Mouse (Mus musculus) neural tube, embryonic 15.5 days (tissue): ENCODE measurements around the gene Anks1b. TPM values are rescaled to one million over a fixed set of nuclear protein-coding genes. Genes with fewer than 3 reads are reported as not detected.
A peak's percentile ranks its signal among the peaks of the same experiment; 100 is the strongest.

Experiments
- ATAC-seq: fragments of 200-750 bp; cut with Nextera tagmentation; 2 replicates; pipeline ENCODE4 v1.8.0; 2017; ENCODE audit warnings: mild to moderate bottlenecking, moderate TSS enrichment, moderate library complexity; ENCODE audit not compliant: low FRiP score
- H3K27ac ChIP-seq: fragments of 300-500 bp; sonication (generic); replicated peaks from 2 replicates; pipeline ENCODE4 v1.5.1; 2015; ENCODE audit warnings: mild to moderate bottlenecking, inconsistent platforms
- H3K27me3 ChIP-seq: fragments of 300-500 bp; sonication (generic); replicated peaks from 2 replicates; pipeline ENCODE4 v1.6.1; 2015; ENCODE audit warnings: inconsistent platforms
- H3K36me3 ChIP-seq: fragments of 300-500 bp; sonication (generic); 2 replicates; pipeline ENCODE4 v1.6.1; 2015; ENCODE audit warnings: inconsistent platforms
- H3K4me1 ChIP-seq: fragments of 300-500 bp; sonication (generic); 2 replicates; pipeline ENCODE4 v1.6.1; 2015; ENCODE audit warnings: inconsistent platforms
- H3K4me2 ChIP-seq: fragments of 300-500 bp; sonication (generic); 2 replicates; pipeline ENCODE4 v1.6.1; 2015; ENCODE audit warnings: inconsistent platforms, mild to moderate bottlenecking, moderate library complexity
- H3K4me3 ChIP-seq: fragments of 300-500 bp; sonication (generic); replicated peaks from 2 replicates; pipeline ENCODE4 v1.5.1; 2015; ENCODE audit warnings: mild to moderate bottlenecking, inconsistent platforms
- H3K9ac ChIP-seq: fragments of 300-500 bp; sonication (generic); replicated peaks from 2 replicates; pipeline ENCODE4 v1.6.1; 2015; ENCODE audit warnings: mild to moderate bottlenecking, inconsistent platforms
- H3K9me3 ChIP-seq: fragments of 300-500 bp; sonication (generic); replicated peaks from 2 replicates; pipeline ENCODE4 v1.6.1; 2016; ENCODE audit warnings: inconsistent platforms
- WGBS: fragments of 180-500 bp; shearing (Covaris S2); methylation state at CpG from one replicate; pipeline ENCODE4 v1.1.7; 2015; ENCODE audit warnings: mixed read lengths; 5-methylcytosine and 5-hydroxymethylcytosine counted together
- polyA plus RNA-seq: library from polyadenylated mRNA; unstranded; fragments of >200 nt; fragmentation: Nextera tagmentation; extraction: Ambion mirVana; gene quantifications from 2 replicates; pipeline ENCODE4 v1.2.1, GENCODE M21; 2015

Anks1b gene
- polyA plus RNA-seq, 1 experiment from 2014 or later = 76.0 TPM

- no peak overlapping the region for H3K9ac ChIP-seq
- WGBS = 80% methylated on average over 5 of the region's 5 CpGs
- peaks cover 13% of the 10 kb centered on the region for H3K4me1 ChIP-seq
- H3K4me3 ChIP-seq = no peak overlapping the region
- H3K27me3 ChIP-seq = no peaks in the 10 kb centered on the region
- peak overlapping the region; percentile 52 for H3K4me2 ChIP-seq
- peak; percentile 14; the same call in 1 of the 2 replicates for ATAC-seq
- H3K27ac ChIP-seq = 0 out of 2 replicates have a peak overlapping the region, but pooled peaks have one; percentile 30
- H3K36me3 ChIP-seq = no peaks in the 10 kb centered on the region
- H3K9me3 ChIP-seq = no peaks in the 10 kb centered on the region
These were observed 558.2 kb downstream of the Anks1b start for GRCm38 (mm10) chr10:90431527-90431926.

- peak overlapping the region; percentile 20 for H3K4me3 ChIP-seq
- no peaks in the 10 kb centered on the region for H3K36me3 ChIP-seq
- 28% methylated on average over 9 of the region's 9 CpGs for WGBS
- peak overlapping the region; percentile 52 for H3K4me2 ChIP-seq
- ATAC-seq = peak; percentile 76
- peak overlapping the region; percentile 30; the same call in 1 of the 2 replicates for H3K27ac ChIP-seq
- H3K9ac ChIP-seq = no peak overlapping the region
- no peaks in the 10 kb centered on the region for H3K9me3 ChIP-seq
- H3K27me3 ChIP-seq = no peaks in the 10 kb centered on the region
- H3K4me1 ChIP-seq = peaks cover 13% of the 10 kb centered on the region
These were observed 558.7 kb downstream of the Anks1b start for GRCm38 (mm10) chr10:90431974-90432373.

GRCm38 (mm10) chr10:90432479-90432878 lies 559.2 kb downstream of the Anks1b start:
- Histone ChIP-seq H3K27ac (0 out of 2 replicates have a peak overlapping the region, but pooled peaks have one; percentile 30), H3K36me3 (no peaks in the 10 kb centered on the region), H3K4me2 (peak overlapping the region; percentile 52), H3K9ac (no peak overlapping the region), H3K9me3 (no peaks in the 10 kb centered on the region), H3K4me1 (peaks cover 13% of the 10 kb centered on the region), H3K27me3 (no peaks in the 10 kb centered on the region), H3K4me3 (peak overlapping the region; percentile 20)
- ATAC-seq = 0 out of 2 replicates have a peak, but pooled peaks have one; percentile 41
- WGBS = 20% methylated on average over 12 of the region's 12 CpGs

GRCm38 (mm10) chr10:90441036-90441435 lies 567.7 kb downstream of the Anks1b start:
- H3K4me3 ChIP-seq = no peak overlapping the region
- ATAC-seq = no peak
- WGBS = 64% methylated on average over 4 of the region's 4 CpGs
- no peaks in the 10 kb centered on the region for H3K36me3 ChIP-seq
- H3K27me3 ChIP-seq = no peaks in the 10 kb centered on the region
- H3K9ac ChIP-seq = no peak overlapping the region
- no peaks in the 10 kb centered on the region for H3K4me1 ChIP-seq
- no peak overlapping the region for H3K4me2 ChIP-seq
- no peaks in the 10 kb centered on the region for H3K9me3 ChIP-seq
- H3K27ac ChIP-seq = no peak overlapping the region

- no peaks in the 10 kb centered on the region for H3K36me3 ChIP-seq
These were observed 568.3 kb downstream of the Anks1b start for GRCm38 (mm10) chr10:90441656-90442055.

GRCm38 (mm10) chr10:90464906-90465305 lies 591.6 kb downstream of the Anks1b start:
- 66% methylated on average over 2 of the region's 2 CpGs for WGBS
- H3K36me3 ChIP-seq = no peaks in the 10 kb centered on the region
- H3K4me2 ChIP-seq = no peak overlapping the region
- H3K9me3 ChIP-seq = no peaks in the 10 kb centered on the region
- no peak overlapping the region for H3K27ac ChIP-seq
- H3K4me1 ChIP-seq = no peaks in the 10 kb centered on the region
- H3K4me3 ChIP-seq = no peak overlapping the region
- H3K27me3 ChIP-seq = no peaks in the 10 kb centered on the region
- ATAC-seq = no peak
- H3K9ac ChIP-seq = no peak overlapping the region

More at GRCm38 (mm10) chr10:90441656-90442055, 568.3 kb downstream of the Anks1b start:
- no peak overlapping the region for H3K4me3 ChIP-seq
- no peak overlapping the region for H3K9ac ChIP-seq
- ATAC-seq = no peak
- WGBS = 25% methylated on average over 1 of the region's 1 CpGs
- H3K27me3 ChIP-seq = no peaks in the 10 kb centered on the region
- H3K4me1 ChIP-seq = no peaks in the 10 kb centered on the region
- H3K9me3 ChIP-seq = no peaks in the 10 kb centered on the region
- H3K4me2 ChIP-seq = no peak overlapping the region
- H3K27ac ChIP-seq = no peak overlapping the region

GRCm38 (mm10) chr10:90465426-90465825 lies 592.1 kb downstream of the Anks1b start:
- Histone ChIP-seq H3K9ac (no peak overlapping the region), H3K27me3 (no peaks in the 10 kb centered on the region), H3K4me2 (no peak overlapping the region), H3K4me1 (no peaks in the 10 kb centered on the region), H3K27ac (no peak overlapping the region), H3K9me3 (no peaks in the 10 kb centered on the region), H3K4me3 (no peak overlapping the region), H3K36me3 (no peaks in the 10 kb centered on the region)
- WGBS = 83% methylated on average over 6 of the region's 6 CpGs
- no peak for ATAC-seq

GRCm38 (mm10) chr10:90467546-90467945 lies 594.2 kb downstream of the Anks1b start:
- no peak for ATAC-seq
- H3K4me2 ChIP-seq = no peak overlapping the region
- H3K9me3 ChIP-seq = no peaks in the 10 kb centered on the region
- no peaks in the 10 kb centered on the region for H3K4me1 ChIP-seq
- no peaks in the 10 kb centered on the region for H3K36me3 ChIP-seq
- no peaks in the 10 kb centered on the region for H3K27me3 ChIP-seq
- no peak overlapping the region for H3K4me3 ChIP-seq
- H3K9ac ChIP-seq = no peak overlapping the region
- 13% methylated on average over 1 of the region's 1 CpGs for WGBS
- no peak overlapping the region for H3K27ac ChIP-seq

GRCm38 (mm10) chr10:90493436-90493835 lies 620.1 kb downstream of the Anks1b start:
- H3K4me3 ChIP-seq = no peak overlapping the region
- peak overlapping the region; percentile 11; the same call in 1 of the 2 replicates for H3K4me2 ChIP-seq
- no peaks in the 10 kb centered on the region for H3K27me3 ChIP-seq
- H3K9me3 ChIP-seq = no peaks in the 10 kb centered on the region
- peak; percentile 58 for ATAC-seq
- 36% methylated on average over 7 of the region's 7 CpGs for WGBS
- peaks cover 23% of the 10 kb centered on the region for H3K4me1 ChIP-seq
- no peaks in the 10 kb centered on the region for H3K36me3 ChIP-seq
- no peak overlapping the region for H3K9ac ChIP-seq
- H3K27ac ChIP-seq = 0 out of 2 replicates have a peak overlapping the region, but pooled peaks have one; percentile 5

- H3K4me2 ChIP-seq = no peak overlapping the region
- H3K4me3 ChIP-seq = no peak overlapping the region
- no peaks in the 10 kb centered on the region for H3K27me3 ChIP-seq
- H3K36me3 ChIP-seq = no peaks in the 10 kb centered on the region
- no peak overlapping the region for H3K9ac ChIP-seq
- ATAC-seq = no peak; the same call in 1 of the 2 replicates
- 31% methylated on average over 3 of the region's 3 CpGs for WGBS
- H3K27ac ChIP-seq = no peak overlapping the region
- H3K9me3 ChIP-seq = no peaks in the 10 kb centered on the region
- H3K4me1 ChIP-seq = peaks cover 23% of the 10 kb centered on the region
These were observed 620.8 kb downstream of the Anks1b start for GRCm38 (mm10) chr10:90493996-90494642.

- Histone ChIP-seq H3K36me3 (no peaks in the 10 kb centered on the region), H3K9me3 (no peaks in the 10 kb centered on the region), H3K9ac (no peak overlapping the region), H3K4me2 (no peak overlapping the region), H3K27me3 (no peaks in the 10 kb centered on the region), H3K4me3 (no peak overlapping the region), H3K4me1 (peaks cover 23% of the 10 kb centered on the region), H3K27ac (peak overlapping the region; percentile 54)
- ATAC-seq = peak; percentile 62; the same call in 1 of the 2 replicates
- 38% methylated on average over 4 of the region's 4 CpGs for WGBS
These were observed 621.7 kb downstream of the Anks1b start for GRCm38 (mm10) chr10:90494981-90495516.

- no peak overlapping the region for H3K9ac ChIP-seq
- H3K9me3 ChIP-seq = no peaks in the 10 kb centered on the region
- no peaks in the 10 kb centered on the region for H3K4me1 ChIP-seq
- no peak overlapping the region for H3K4me3 ChIP-seq
- 57% methylated on average over 1 of the region's 1 CpGs for WGBS
- H3K4me2 ChIP-seq = no peak overlapping the region
- ATAC-seq = no peak
- no peak overlapping the region for H3K27ac ChIP-seq
- no peaks in the 10 kb centered on the region for H3K36me3 ChIP-seq
- H3K27me3 ChIP-seq = no peaks in the 10 kb centered on the region
These were observed 634.3 kb downstream of the Anks1b start for GRCm38 (mm10) chr10:90507561-90507960.
